Mouse (Mus musculus) layer of hippocampus, postnatal 14 days (tissue): Measurements from ENCODE around the gene Ccdc43. TPM values are rescaled to one million over a fixed set of nuclear protein-coding genes. Genes with fewer than 3 reads are reported as not detected.
A peak's percentile ranks its signal among the peaks of the same experiment; 100 is the strongest.

ENCODE experiments used
- DNase-seq, 2 experiments: peaks; one replicate each; pipeline ENCODE4 v3.0.0; 2021 to 2022; ENCODE audit warnings: low spot score in 2 of 2, mixed read lengths in 1 of 2
- microRNA-seq, 2 experiments: library from miRNA; unstranded; fragments of <30 nt; microRNA quantifications; one replicate each; pipeline ENCODE4 v1.2.0; 2021
- total RNA-seq, 2 experiments: library from RNA; stranded (reverse); gene quantifications; 2 replicates each; pipeline ENCODE4 v1.2.3; 2021

The Ccdc43 gene
- total RNA-seq, 2 experiments from 2014 or later, result 37.9 to 41.3 TPM

- DNase-seq, result no peak
These were observed 31.7 kb downstream of the Ccdc43 start for GRCm38 (mm10) chr11:102665637-102666435.

- DNase-seq, result no peak
These were observed 32.4 kb downstream of the Ccdc43 start for GRCm38 (mm10) chr11:102665151-102665550.

GRCm38 (mm10) chr11:102663416-102663815 lies 34.2 kb downstream of the Ccdc43 start, which contains the start of gene Meioc:
TSS of gene Meioc (plus strand) at chr11:102663716.
- no peak for DNase-seq

- DNase-seq, result no peak
These were observed 40.7 kb downstream of the Ccdc43 start for GRCm38 (mm10) chr11:102656931-102657330.

GRCm38 (mm10) chr11:102656326-102656926 lies 41.2 kb downstream of the Ccdc43 start:
- DNase-seq, result peak in 1 of 2 experiments; percentile 26

- DNase-seq, result no peak
These were observed 41.7 kb downstream of the Ccdc43 start for GRCm38 (mm10) chr11:102655888-102656287.

GRCm38 (mm10) chr11:102652844-102653243 lies 44.7 kb downstream of the Ccdc43 start:
- DNase-seq, result no peak

GRCm38 (mm10) chr11:102651381-102651780 lies 46.2 kb downstream of the Ccdc43 start:
- DNase-seq, result peak; percentile 59 to 76

GRCm38 (mm10) chr11:102647885-102648284 lies 49.7 kb downstream of the Ccdc43 start:
- no peak for DNase-seq

- no peak for DNase-seq
These were observed 51.4 kb downstream of the Ccdc43 start for GRCm38 (mm10) chr11:102646226-102646625.

GRCm38 (mm10) chr11:102643891-102644382 lies 53.6 kb downstream of the Ccdc43 start:
- no peak for DNase-seq

GRCm38 (mm10) chr11:102636887-102637286 lies 60.7 kb downstream of the Ccdc43 start:
- peak; percentile 32 to 62 for DNase-seq

Small RNA genes within 50 kb of the gene (microRNA-seq; reads per million reads assigned to microRNA genes)
- gene Gm22920, result 0 reads per million in 2 experiments

Other genes starting within 250 kb of the Ccdc43 start
- 1 to 10 TPM; 2.3 to 2.7 TPM for gene Itga2b, start 227.7 kb downstream of the Ccdc43 start, total RNA-seq
- 10 to 100 TPM; 51.4 to 54.4 TPM for gene Gpatch8, start 141.4 kb downstream of the Ccdc43 start, total RNA-seq
- gene Gm11627, start 118.3 kb downstream of the Ccdc43 start, total RNA-seq, result 1 to 10 TPM; 6.4 to 6.9 TPM
- gene Fzd2, start 93.4 kb downstream of the Ccdc43 start, total RNA-seq, result 1 to 10 TPM; 8.5 to 9.4 TPM
- not detected for gene Meioc, start 34.1 kb downstream of the Ccdc43 start, total RNA-seq
- gene Adam11, start 63.7 kb upstream of the Ccdc43 start, total RNA-seq, result 100 to 1,000 TPM; 186 to 207 TPM
- 10 to 100 TPM; 10.3 to 12.9 TPM for gene Gjc1, start 121.9 kb upstream of the Ccdc43 start, total RNA-seq
- gene Higd1b, start 138.1 kb upstream of the Ccdc43 start, total RNA-seq, result 1 to 10 TPM; 5.3 to 6.5 TPM
- gene Eftud2, start 183.2 kb upstream of the Ccdc43 start, total RNA-seq, result 100 to 1,000 TPM; 113 to 124 TPM
- 1 to 10 TPM; 1.5 to 2.0 TPM for gene Ccdc103, start 183.4 kb upstream of the Ccdc43 start, total RNA-seq
- under 1 TPM; 0.21 to 0.41 TPM for gene Fam187a, start 187.4 kb upstream of the Ccdc43 start, total RNA-seq
- 100 to 1,000 TPM; 263 to 355 TPM for gene Gfap, start 203.1 kb upstream of the Ccdc43 start, total RNA-seq
- 1 to 10 TPM in 1 of 2 experiments, under 1 TPM in 1; 0.91 to 1.4 TPM for gene Kif18b, start 227.3 kb upstream of the Ccdc43 start, total RNA-seq
- gene C1ql1, start 248.9 kb upstream of the Ccdc43 start, total RNA-seq, result 10 to 100 TPM; 36.0 to 37.8 TPM